Mouse (Mus musculus) limb, embryonic 10.5 days (tissue): Measurements from ENCODE around the gene Gmds. TPM values are rescaled to one million over a fixed set of nuclear protein-coding genes. Genes with fewer than 3 reads are reported as not detected.

ENCODE experiments used
- DNase-seq: peaks from one replicate; pipeline ENCODE4 v3.0.0-alpha.2; 2017; ENCODE audit warnings: low spot score
- H3K27ac ChIP-seq: fragments of 300-500 bp; sonication (generic); 2 replicates; pipeline ENCODE4 v1.5.1; 2016; ENCODE audit warnings: mild to moderate bottlenecking
- H3K27me3 ChIP-seq: fragments of 300-500 bp; sonication (generic); 2 replicates; pipeline ENCODE4 v1.6.1; 2016; ENCODE audit warnings: low read depth, mild to moderate bottlenecking; ENCODE audit not compliant: poor library complexity, severe bottlenecking
- H3K36me3 ChIP-seq: fragments of 300-500 bp; sonication (generic); 2 replicates; pipeline ENCODE4 v1.6.1; 2016; ENCODE audit warnings: mild to moderate bottlenecking, moderate library complexity
- H3K4me1 ChIP-seq: fragments of 300-500 bp; sonication (generic); 2 replicates; pipeline ENCODE4 v1.6.1; 2016
- H3K4me3 ChIP-seq: fragments of 300-500 bp; sonication (generic); 2 replicates; pipeline ENCODE4 v1.5.1; 2016; ENCODE audit warnings: mild to moderate bottlenecking, moderate library complexity
- H3K9me3 ChIP-seq: fragments of 300-500 bp; sonication (generic); replicated peaks from 2 replicates; pipeline ENCODE4 v1.6.1; 2016; ENCODE audit warnings: mild to moderate bottlenecking
- WGBS: fragments of 180-500 bp; shearing (Covaris S2); methylation state at CpG from one replicate; pipeline ENCODE4 v1.1.7; 2016; 5-methylcytosine and 5-hydroxymethylcytosine counted together
- polyA plus RNA-seq: library from polyadenylated mRNA; unstranded; fragments of >200 nt; fragmentation: Nextera tagmentation; extraction: Ambion mirVana; gene quantifications from 2 replicates; pipeline ENCODE4 v1.2.1, GENCODE M21; 2016

Gene Gmds
- polyA plus RNA-seq, 1 experiment from 2014 or later, result 22.9 TPM

DNA sequence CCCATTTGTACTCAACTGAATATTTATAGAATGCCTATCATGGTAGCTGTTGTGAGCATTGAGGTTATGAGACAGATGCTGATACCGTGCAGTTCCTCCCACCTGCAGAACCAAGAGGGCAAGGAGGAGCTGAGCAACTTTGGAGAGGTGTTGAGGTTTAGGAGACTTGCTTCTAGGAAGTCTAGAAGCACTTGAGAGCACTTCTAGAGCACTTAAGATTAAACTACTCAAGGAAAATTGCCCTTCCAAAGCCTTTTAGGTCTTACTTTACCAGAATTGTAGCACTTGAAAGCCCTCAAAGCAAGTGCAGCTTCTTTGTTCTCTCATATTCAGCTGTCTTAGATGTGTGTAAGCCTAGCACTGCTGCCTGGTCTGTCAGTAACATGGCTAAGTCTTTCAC lies 409.2 kb downstream of the Gmds start:
- 85% methylated on average over 1 of the region's 1 CpGs for WGBS

DNA sequence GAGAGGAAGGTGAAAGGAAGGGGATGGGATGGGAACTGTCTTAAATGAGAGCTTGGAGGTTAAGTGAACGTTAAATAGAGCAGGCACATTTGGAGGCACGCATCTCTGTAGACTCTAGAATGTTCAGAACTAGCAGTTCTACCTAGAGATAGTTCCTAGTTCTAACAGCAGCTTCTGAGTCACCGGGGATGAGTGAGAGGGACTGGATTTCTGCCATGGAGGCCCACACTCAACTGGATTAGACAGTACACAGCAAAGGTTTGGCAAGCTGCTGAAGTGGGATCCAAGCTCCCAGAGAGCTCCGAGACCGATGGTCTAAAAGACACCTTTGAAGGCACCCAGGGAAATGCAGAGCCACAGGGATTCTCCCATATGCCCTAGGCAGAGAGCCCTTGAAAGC lies 411.9 kb downstream of the Gmds start:
- Histone ChIP-seq H3K9me3 (no peaks in the 10 kb centered on the region), H3K4me1 (no peaks in the 10 kb centered on the region), H3K36me3 (no peaks in the 10 kb centered on the region), H3K4me3 (no peak overlapping the region), H3K27ac (no peak overlapping the region), H3K27me3 (peaks cover 27% of the 10 kb centered on the region; the same call in 1 of the 2 replicates)
- no peak for DNase-seq
- 79% methylated on average over 5 of the region's 5 CpGs for WGBS

More for the DNA sequence above, 409.2 kb downstream of the Gmds start:
- Histone ChIP-seq H3K4me3 (no peak overlapping the region), H3K4me1 (no peaks in the 10 kb centered on the region), H3K27me3 (peaks cover 24% of the 10 kb centered on the region; the same call in 1 of the 2 replicates), H3K9me3 (no peaks in the 10 kb centered on the region), H3K27ac (no peak overlapping the region), H3K36me3 (no peaks in the 10 kb centered on the region)
- DNase-seq, result no peak

DNA sequence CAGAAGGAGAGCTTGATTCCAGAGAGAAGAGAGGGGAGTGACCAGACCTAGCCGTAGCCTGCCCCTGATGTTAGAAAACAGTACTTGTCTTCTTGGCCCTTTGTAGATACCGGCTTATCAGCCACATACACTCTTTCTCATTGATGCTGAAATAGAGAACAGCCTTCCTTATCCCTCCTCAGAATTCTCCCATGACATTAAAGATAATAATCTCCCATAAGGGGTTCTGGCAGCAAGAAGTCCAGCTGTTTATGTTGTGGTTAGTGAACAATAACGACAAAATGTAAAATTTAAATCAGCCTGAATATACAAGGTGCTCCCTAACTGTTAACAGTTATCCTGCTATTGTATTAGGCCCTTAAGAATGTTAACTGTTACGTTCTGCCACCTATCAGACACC lies 414.0 kb downstream of the Gmds start:
- Histone ChIP-seq H3K36me3 (no peaks in the 10 kb centered on the region), H3K4me1 (no peaks in the 10 kb centered on the region), H3K9me3 (no peaks in the 10 kb centered on the region), H3K27ac (no peak overlapping the region), H3K4me3 (no peak overlapping the region), H3K27me3 (peaks cover 34% of the 10 kb centered on the region)
- no peak for DNase-seq
- 81% methylated on average over 4 of the region's 4 CpGs for WGBS

DNA sequence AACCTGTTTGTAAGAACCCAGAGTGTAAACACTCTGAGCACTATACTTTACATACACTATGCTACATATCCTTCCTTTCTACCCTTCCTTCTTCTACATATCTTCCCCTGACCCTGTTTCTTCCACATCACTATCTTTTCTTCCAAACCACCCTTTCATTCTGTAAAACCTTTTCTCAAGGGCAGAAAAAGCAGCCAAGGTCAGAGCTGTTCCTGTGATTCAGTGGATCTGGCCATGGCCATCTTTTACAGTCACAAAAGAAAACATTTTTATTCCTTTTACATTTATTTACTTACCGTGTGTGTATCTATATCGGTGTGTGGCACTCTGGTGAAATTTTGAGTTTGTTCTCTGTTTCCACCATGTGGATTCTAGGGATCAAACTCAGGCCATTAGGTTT lies 418.8 kb downstream of the Gmds start:
- Histone ChIP-seq H3K4me1 (peaks cover 12% of the 10 kb centered on the region), H3K27ac (no peak overlapping the region)
- WGBS, result 91% methylated on average over 2 of the region's 2 CpGs

DNA sequence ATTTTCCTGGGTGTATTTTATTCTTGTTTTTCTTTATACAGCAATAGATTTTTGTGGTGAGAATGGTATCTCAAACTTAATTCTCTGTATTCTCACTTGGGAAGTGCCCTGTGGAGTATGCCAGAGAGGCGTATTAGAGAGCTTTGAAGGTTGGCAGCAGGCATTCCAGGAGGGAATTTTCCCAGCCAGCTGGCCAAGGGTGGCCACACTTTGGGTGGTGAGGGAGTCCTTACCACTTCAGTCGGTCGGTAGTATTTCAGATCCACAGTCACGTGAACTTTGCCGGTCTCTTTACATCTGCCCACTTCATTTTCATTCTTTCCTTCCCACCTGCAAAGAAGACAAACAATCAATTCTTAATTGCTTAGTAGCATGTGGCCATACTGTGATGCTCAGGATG lies 421.2 kb downstream of the Gmds start:
- peaks cover 52% of the 10 kb centered on the region for H3K27me3 ChIP-seq
- 53% methylated on average over 5 of the region's 5 CpGs for WGBS
- peaks cover 17% of the 10 kb centered on the region for H3K4me1 ChIP-seq

More for the DNA sequence above, 418.8 kb downstream of the Gmds start:
- H3K36me3 ChIP-seq, result no peaks in the 10 kb centered on the region
- no peak overlapping the region for H3K4me3 ChIP-seq
- H3K9me3 ChIP-seq, result no peaks in the 10 kb centered on the region
- DNase-seq, result no peak
- H3K27me3 ChIP-seq, result peaks cover 54% of the 10 kb centered on the region

DNA sequence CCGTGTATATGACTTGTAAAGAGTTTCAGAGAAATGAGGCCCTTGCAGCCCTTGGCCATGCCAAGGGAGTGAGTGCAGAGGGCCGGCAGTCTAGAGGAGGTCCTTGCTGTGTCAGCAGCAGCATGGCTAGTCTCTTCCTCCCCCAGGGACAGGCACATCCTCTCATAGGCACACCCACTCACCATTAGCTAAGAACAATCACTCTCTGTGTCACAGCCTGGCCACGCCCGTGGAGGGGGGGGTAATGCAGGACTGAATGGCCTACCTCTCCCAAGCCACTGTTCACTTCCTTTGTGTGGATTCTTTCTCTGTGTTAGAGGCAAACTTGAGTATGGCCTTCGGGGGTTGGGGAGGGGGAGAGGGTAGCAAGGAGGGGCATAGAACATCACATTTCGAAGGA lies 422.8 kb downstream of the Gmds start:
- Histone ChIP-seq H3K4me3 (no peak overlapping the region), H3K27me3 (peaks cover 55% of the 10 kb centered on the region), H3K4me1 (peaks cover 32% of the 10 kb centered on the region), H3K27ac (no peak overlapping the region), H3K36me3 (no peaks in the 10 kb centered on the region), H3K9me3 (no peaks in the 10 kb centered on the region)
- DNase-seq, result peak; percentile 35
- WGBS, result 64% methylated on average over 6 of the region's 6 CpGs

More for the DNA sequence above, 421.2 kb downstream of the Gmds start:
- H3K4me3 ChIP-seq, result no peak overlapping the region
- H3K36me3 ChIP-seq, result no peaks in the 10 kb centered on the region
- H3K9me3 ChIP-seq, result no peaks in the 10 kb centered on the region
- no peak for DNase-seq
- no peak overlapping the region for H3K27ac ChIP-seq

DNA sequence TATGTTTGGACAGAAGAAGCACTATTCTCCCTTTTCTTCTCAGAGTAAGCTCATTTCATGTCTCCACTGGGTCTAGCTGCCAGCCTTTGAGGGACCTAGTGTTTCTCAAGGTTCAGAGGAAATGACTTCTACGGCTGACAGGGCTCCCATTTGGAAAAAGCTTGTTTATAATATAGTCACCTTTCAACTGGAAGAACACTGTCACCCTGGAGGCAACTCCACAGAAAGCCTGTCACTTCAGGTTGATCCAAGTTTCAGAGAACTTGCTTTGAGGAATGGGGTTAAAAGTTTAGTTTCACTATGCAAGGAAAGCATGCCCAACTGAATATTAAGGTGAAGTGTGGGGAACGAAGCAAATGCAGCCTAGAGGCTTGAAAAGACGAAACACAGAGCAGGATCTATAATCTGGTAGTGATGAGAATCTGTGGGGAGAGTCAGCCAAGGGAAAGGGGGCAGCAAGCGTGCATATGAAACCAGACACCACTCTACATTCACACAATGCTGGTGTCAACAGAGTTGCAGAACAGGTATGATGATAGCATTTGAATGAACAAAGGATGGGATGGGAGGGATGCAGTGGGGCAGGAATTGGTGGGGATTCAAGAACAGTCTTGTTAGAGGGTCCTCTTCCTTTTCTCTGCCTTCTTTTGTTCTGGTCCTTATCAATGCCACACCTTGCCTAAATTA lies 423.5 kb downstream of the Gmds start:
- DNase-seq, result no peak
- H3K27me3 ChIP-seq, result peaks cover 52% of the 10 kb centered on the region
- 46% methylated on average over 4 of the region's 4 CpGs for WGBS
- no peaks in the 10 kb centered on the region for H3K9me3 ChIP-seq
- H3K27ac ChIP-seq, result no peak overlapping the region
- H3K36me3 ChIP-seq, result no peaks in the 10 kb centered on the region
- H3K4me1 ChIP-seq, result peaks cover 36% of the 10 kb centered on the region
- no peak overlapping the region for H3K4me3 ChIP-seq

DNA sequence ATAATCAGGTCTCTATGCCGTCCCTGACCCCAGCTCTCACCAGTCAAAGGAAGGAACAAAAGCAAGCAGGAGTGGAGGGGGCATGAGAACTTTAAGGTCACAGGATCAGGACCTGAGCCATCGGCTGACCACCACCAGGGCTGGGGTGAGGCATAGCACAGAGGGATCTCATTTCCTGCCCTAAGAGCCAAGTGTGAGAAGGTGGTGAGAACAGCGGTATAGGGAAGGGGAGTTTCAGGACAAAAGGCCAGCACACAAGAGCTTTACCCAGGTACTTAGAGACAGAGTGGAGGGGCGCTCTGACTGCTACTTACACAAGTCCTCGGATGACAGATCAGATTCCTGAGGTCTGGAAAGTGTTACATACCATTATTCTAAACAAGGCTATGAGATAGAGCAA lies 426.6 kb downstream of the Gmds start:
- peaks cover 36% of the 10 kb centered on the region for H3K4me1 ChIP-seq
- DNase-seq, result peak; percentile 69
- 3% methylated on average over 5 of the region's 5 CpGs for WGBS
- 0 out of 2 replicates have a peak overlapping the region, but pooled peaks have one; percentile 19 for H3K4me3 ChIP-seq
- no peaks in the 10 kb centered on the region for H3K9me3 ChIP-seq
- peaks cover 41% of the 10 kb centered on the region for H3K27me3 ChIP-seq
- H3K36me3 ChIP-seq, result no peaks in the 10 kb centered on the region
- H3K27ac ChIP-seq, result peak overlapping the region; percentile 73

DNA sequence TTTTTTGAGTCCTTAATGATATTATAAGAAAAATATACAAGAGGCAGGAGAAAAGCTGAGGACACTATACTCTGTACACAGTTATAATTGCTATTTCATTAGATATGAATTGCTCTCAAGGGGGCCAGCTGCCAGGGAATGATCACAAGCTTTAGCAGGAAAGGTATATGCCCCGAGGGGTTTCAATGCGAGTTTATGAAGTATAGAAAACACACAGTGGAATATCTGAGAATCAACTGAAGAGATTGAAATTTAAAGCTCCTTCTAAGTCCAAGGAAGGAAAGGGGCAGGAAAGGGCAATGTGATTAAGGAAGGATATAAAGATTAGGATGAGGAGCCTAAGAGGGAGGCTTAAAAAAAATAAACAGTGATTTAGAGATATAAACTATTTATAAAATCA lies 427.2 kb downstream of the Gmds start:
- peaks cover 39% of the 10 kb centered on the region for H3K27me3 ChIP-seq
- peaks cover 36% of the 10 kb centered on the region for H3K4me1 ChIP-seq
- H3K36me3 ChIP-seq, result no peaks in the 10 kb centered on the region
- no peaks in the 10 kb centered on the region for H3K9me3 ChIP-seq
- no peak overlapping the region for H3K4me3 ChIP-seq
- DNase-seq, result no peak
- H3K27ac ChIP-seq, result no peak overlapping the region
- 47% methylated on average over 2 of the region's 2 CpGs for WGBS

DNA sequence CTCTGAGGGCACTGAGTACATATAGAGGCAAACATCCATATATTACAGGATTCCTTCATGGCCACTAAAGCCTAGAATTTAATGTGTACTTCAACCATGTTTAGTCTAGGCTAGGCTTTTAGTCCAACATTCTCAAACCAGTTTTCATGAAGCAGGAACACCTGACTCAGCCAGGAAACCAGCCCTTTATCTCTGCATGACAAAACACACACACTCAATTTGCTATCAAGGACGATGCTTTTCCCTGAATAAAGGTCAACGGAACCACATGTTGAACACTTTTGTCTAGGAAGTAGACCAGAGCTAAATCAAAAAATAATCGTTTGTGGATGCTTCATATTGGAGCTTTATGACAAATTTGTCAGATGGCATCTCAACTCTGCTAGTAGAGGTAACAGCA lies 429.5 kb downstream of the Gmds start:
- 84% methylated on average over 3 of the region's 3 CpGs for WGBS
- no peak for DNase-seq
- no peaks in the 10 kb centered on the region for H3K9me3 ChIP-seq
- no peak overlapping the region for H3K27ac ChIP-seq
- peaks cover 24% of the 10 kb centered on the region for H3K27me3 ChIP-seq
- no peak overlapping the region for H3K4me3 ChIP-seq
- peaks cover 23% of the 10 kb centered on the region for H3K4me1 ChIP-seq
- H3K36me3 ChIP-seq, result no peaks in the 10 kb centered on the region

DNA sequence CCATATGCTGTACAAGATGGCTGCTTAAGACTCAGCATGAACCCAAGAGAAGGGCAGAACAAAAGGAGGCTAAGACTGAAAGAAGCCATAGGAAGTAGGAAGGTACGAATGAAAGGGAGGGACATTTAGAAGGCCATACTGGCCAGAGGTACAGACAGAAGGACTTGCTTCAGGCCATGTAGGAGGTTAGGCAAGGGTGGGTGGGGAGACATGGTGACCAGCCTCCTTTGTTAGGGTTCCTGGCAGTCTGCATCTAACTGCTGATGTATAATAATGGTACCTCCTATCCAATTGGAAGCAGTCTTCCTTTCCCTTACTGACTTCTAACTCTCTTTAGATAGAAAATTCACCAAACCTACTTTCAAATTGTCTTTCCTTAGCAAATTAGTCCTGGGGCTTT lies 432.0 kb downstream of the Gmds start:
- WGBS, result 83% methylated on average over 1 of the region's 1 CpGs
- DNase-seq, result no peak
- Histone ChIP-seq H3K27me3 (peaks cover 30% of the 10 kb centered on the region), H3K36me3 (no peaks in the 10 kb centered on the region), H3K4me1 (peaks cover 10% of the 10 kb centered on the region), H3K4me3 (no peak overlapping the region), H3K27ac (no peak overlapping the region), H3K9me3 (no peaks in the 10 kb centered on the region)

DNA sequence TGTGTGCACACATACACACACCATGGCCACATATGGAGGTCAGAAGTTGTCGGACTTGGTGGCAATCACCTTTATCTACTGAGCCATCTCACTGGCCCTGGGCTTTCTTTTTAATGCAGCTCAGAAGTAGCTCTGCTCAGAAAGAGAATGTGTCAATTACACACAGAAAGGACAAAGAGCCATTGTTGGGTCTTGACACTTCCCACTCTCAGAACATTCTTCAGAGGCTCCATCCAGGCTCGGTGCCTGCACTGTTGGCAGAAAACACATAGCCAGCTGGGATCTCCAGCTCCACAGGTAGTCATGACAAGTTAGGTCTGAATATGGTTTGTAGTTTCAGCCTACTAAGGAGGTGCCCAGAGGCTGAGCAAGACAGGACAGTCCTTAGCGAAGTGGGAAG lies 438.3 kb downstream of the Gmds start:
- DNase-seq, result no peak
- H3K9me3 ChIP-seq, result no peaks in the 10 kb centered on the region
- H3K36me3 ChIP-seq, result no peaks in the 10 kb centered on the region
- H3K4me1 ChIP-seq, result no peaks in the 10 kb centered on the region
- peaks cover 14% of the 10 kb centered on the region; the same call in 1 of the 2 replicates for H3K27me3 ChIP-seq
- H3K4me3 ChIP-seq, result no peak overlapping the region
- H3K27ac ChIP-seq, result no peak overlapping the region
- 86% methylated on average over 3 of the region's 3 CpGs for WGBS

DNA sequence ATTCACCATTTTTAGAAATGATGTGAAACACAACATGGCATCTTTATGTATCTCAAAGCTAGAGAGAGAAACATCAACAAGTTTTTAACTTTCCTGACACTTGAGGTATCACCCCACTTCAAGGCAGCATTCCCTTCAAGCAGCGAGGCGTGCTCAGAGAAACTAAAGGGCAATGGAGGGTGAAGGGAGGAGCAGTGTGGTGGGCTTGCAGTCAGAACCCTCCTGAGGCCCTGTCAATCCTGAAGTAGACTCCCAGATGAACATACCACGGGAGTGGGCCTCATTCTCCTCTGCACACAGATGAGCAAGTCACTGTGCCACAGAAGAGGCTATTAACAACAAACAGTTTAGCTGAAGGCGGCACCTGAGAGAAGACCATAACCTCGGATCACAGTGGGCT lies 439.1 kb downstream of the Gmds start:
- H3K4me3 ChIP-seq, result no peak overlapping the region
- no peaks in the 10 kb centered on the region for H3K36me3 ChIP-seq
- peaks cover 18% of the 10 kb centered on the region; the same call in 1 of the 2 replicates for H3K27me3 ChIP-seq
- no peak overlapping the region for H3K27ac ChIP-seq
- H3K9me3 ChIP-seq, result no peaks in the 10 kb centered on the region
- WGBS, result 85% methylated on average over 5 of the region's 5 CpGs
- H3K4me1 ChIP-seq, result no peaks in the 10 kb centered on the region
- no peak for DNase-seq

DNA sequence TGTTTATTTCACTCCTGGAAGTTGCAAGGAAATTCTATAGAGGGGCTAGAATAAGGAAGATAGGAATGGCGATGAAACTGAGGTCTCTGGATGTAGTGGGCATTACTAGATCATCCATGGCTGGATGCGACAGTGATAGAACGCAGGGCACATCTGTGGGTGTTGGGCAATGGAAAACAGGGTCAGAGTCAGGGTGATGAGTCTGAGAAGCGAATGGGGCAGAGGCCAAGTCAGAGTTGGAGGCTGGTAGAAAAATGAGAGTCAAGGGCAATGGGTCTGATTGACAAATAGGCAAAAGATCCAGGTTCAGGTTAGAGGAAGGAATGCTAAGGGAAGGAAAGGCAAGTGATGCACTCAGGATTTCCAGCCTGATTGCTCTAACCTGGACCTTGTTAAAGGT lies 441.0 kb downstream of the Gmds start:
- 91% methylated on average over 4 of the region's 4 CpGs for WGBS
- Histone ChIP-seq H3K27ac (no peak overlapping the region), H3K4me3 (no peak overlapping the region), H3K9me3 (no peaks in the 10 kb centered on the region), H3K4me1 (peaks cover 8% of the 10 kb centered on the region; the same call in 1 of the 2 replicates), H3K27me3 (peaks cover 15% of the 10 kb centered on the region; the same call in 1 of the 2 replicates), H3K36me3 (no peaks in the 10 kb centered on the region)
- DNase-seq, result no peak
